Mouse (Mus musculus) layer of hippocampus, adult 6 months (tissue): ENCODE measurements around the gene Gp9. TPM values are rescaled to one million over a fixed set of nuclear protein-coding genes. Genes with fewer than 3 reads are reported as not detected.

Experiments
- long read RNA-seq, 2 experiments: library from polyadenylated mRNA; unstranded; transcript quantifications; one replicate each; pipeline ENCODE4 v2.0.0; 2019 to 2020
- polyA plus RNA-seq: library from polyadenylated mRNA; unstranded; fragments of <200 nt; fragmentation: Nextera tagmentation; gene quantifications from 2 replicates; pipeline ENCODE4 v1.2.3, GENCODE M21; 2021

The Gp9 gene
- 1.3 and 1.6 TPM in 2 replicates for polyA plus RNA-seq
- long read RNA-seq, experiment 1, partial matches to known transcripts: 0 of 1 reads
- long read RNA-seq, experiment 1, other reads (novel, unspliced or antisense): 0 of 1 reads
- long read RNA-seq, experiment 2: 0 reads

DNA sequence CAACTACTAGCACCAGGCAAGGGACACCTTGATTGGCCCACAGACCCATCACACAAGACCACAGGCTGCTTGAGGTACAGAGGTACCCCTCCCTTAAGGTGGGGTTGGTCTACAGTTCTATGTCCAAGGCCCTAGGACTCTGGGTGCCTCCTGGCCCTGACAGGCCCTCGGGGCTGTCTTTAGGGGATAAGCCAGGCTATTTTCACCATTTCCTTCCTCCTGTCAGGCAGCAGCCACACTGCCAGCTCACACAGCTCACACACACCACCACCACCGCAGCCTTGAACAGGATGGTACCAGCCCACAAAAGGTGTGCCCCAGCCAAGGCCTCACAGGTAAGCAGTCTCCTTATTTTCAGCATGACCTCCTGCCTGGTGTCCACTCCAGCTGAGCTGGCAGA is at the start of gene Gp9:
TSS of gene Gp9 (plus strand) at position 231 of the 400 bp plus-strand sequence.

DNA sequence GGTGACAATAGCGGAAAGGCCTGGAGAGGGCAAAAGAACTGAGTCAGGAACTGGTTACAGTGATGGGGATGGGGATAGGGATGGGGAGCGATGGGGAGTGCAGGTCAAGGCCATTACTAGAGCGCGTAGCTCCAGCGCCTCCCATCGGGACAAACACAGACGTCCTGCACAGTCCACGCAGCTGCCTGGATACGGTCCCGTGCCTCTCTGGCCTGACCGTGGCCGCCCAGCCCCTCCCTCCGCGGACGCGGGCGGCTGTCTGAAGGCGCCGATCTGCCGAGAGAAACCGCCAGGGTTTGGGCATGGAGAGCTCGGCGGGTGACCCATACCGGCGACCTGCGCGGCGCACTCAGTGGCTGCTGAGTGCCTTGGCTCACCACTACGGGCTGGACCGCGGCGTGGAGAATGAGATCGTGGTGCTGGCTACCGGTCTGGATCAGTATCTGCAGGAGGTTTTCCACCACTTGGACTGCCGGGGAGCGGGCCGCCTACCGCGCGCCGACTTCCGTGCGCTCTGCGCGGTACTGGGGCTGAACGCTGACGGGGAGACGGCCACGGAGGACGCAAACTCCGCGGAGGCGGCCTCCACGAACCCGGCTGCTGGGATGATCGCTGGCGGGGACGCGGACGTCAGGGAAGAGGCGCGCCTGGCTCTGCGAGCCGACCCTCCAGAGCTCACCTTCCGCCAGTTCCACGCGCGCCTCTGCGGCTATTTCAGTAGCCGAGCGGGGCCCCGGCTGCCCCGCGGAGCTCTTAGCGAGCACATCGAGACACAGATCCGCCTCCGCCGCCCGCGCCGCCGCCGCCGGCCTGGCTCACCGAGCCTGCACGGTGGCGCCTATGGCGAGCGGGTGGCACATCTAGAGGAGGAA is 47.0 kb upstream of the Gp9 start, which contains the start of gene Efcc1:
TSS of gene Efcc1 (plus strand) at position 279 of the 872 bp plus-strand sequence.

DNA sequence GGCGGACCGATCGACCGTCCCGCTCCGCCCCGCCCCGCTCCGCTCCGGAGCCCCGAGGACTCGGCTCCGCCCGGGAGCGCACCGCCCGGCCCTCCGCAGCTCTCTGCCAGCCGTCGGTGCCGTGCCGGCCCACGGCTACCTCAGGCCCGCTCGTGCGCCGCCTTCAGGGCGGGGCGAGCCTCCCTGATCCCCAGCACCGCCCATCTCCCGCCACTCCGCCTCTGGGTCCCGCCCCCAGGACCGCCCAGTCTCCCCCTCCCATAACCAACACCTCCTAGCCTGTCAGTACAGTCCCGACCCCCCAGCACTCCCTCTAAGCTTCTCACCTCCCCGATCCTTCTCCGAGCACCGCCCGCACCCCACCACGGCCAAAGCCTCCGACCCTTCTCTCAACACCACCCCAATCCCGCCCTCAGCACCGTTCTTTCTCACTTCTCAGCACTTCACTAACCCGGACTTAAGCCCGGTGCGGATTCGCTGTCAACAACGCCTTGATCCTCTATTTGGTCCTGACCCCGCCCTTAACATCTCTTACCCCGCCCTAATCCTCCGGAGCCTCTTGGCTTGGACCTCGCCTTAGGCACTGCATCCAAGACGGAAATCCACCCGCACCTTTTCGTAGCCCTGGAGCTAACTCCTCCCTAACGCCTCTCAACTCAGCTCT is 33.9 kb downstream of the Gp9 start, which contains the start of gene Rab43:
TSS of gene Rab43 (minus strand) at position 490 of the 664 bp plus-strand sequence.

Other genes starting within 250 kb of the Gp9 start
- gene Arhgap25, start 244.8 kb upstream of the Gp9 start, polyA plus RNA-seq: 1.8 and 2.5 TPM in 2 replicates
- gene Prokr1, start 187.3 kb upstream of the Gp9 start, polyA plus RNA-seq: 0.08 and 0.11 TPM in 2 replicates
- 2.5 and 2.7 TPM in 2 replicates for gene Aplf, start 105.9 kb upstream of the Gp9 start, polyA plus RNA-seq
- gene Efcc1, start 47.2 kb upstream of the Gp9 start, polyA plus RNA-seq: 7.2 and 8.0 TPM in 2 replicates
- 2.4 and 4.0 TPM in 2 replicates for gene Rab43, start 34.1 kb downstream of the Gp9 start, polyA plus RNA-seq
- 1.1 and 1.5 TPM in 2 replicates for gene Gm45140, start 57.7 kb downstream of the Gp9 start, polyA plus RNA-seq
- gene Isy1, start 60.7 kb downstream of the Gp9 start, polyA plus RNA-seq: 15.6 and 21.5 TPM in 2 replicates
- 634 and 685 TPM in 2 replicates for gene Cnbp, start 73.0 kb downstream of the Gp9 start, polyA plus RNA-seq
- 159 and 160 TPM in 2 replicates for gene Copg1, start 109.7 kb downstream of the Gp9 start, polyA plus RNA-seq
- 21.7 and 27.4 TPM in 2 replicates for gene Hmces, start 135.9 kb downstream of the Gp9 start, polyA plus RNA-seq
- 1.7 and 2.0 TPM in 2 replicates for gene H1fx, start 203.6 kb downstream of the Gp9 start, polyA plus RNA-seq